Mouse (Mus musculus) C2C12 (cell line): ENCODE measurements at regions not wholly inside any gene's neighbourhood (a gene's known extent, or its start where the extent isn't known, plus 50 kb on each side); places are given as distances from the start of the nearest gene placed in this dataset.

ENCODE experiments used
- H3K27me3 ChIP-seq: one replicate; pipeline ENCODE4 v1.6.1; 2011; ENCODE audit not compliant: control insufficient read depth, insufficient read depth, insufficient read length
- H3K36me3 ChIP-seq: one replicate; pipeline ENCODE4 v1.6.1; 2011; ENCODE audit not compliant: control insufficient read depth, insufficient read depth
- H3K4me3 ChIP-seq: one replicate; pipeline ENCODE4 v1.5.1; 2011; ENCODE audit warnings: mild to moderate bottlenecking, control low read depth; ENCODE audit not compliant: poor library complexity, insufficient read depth, severe bottlenecking
- H3K79me2 ChIP-seq: one replicate; pipeline ENCODE4 v1.6.1; 2011; ENCODE audit not compliant: control insufficient read depth, insufficient read depth
- H3K79me3 ChIP-seq: one replicate; pipeline ENCODE4 v1.6.1; 2011; ENCODE audit warnings: low read depth, control low read depth
- H3ac ChIP-seq: one replicate; pipeline ENCODE3; 2011; ENCODE audit warnings: low read depth; ENCODE audit not compliant: control insufficient read depth, insufficient read length
- CEBPB ChIP-seq: IDR thresholded peaks from one replicate; pipeline ENCODE4 v1.6.1; 2011; ENCODE audit warnings: low read depth, mild to moderate bottlenecking, control low read depth, moderate library complexity
- CTCF ChIP-seq: IDR thresholded peaks from one replicate; pipeline ENCODE4 v1.5.1; 2011; ENCODE audit not compliant: control insufficient read depth, insufficient read depth, insufficient read length
- FOSL1 ChIP-seq: IDR thresholded peaks from one replicate; pipeline ENCODE4 v1.8.0; 2011; ENCODE audit warnings: mild to moderate bottlenecking, low read length; ENCODE audit not compliant: poor library complexity, insufficient read depth, severe bottlenecking
- MAX ChIP-seq: IDR thresholded peaks from one replicate; pipeline ENCODE4 v1.6.1; 2011; ENCODE audit warnings: mild to moderate bottlenecking, control low read depth
- MYOD1 ChIP-seq: IDR thresholded peaks from one replicate; pipeline ENCODE4 v1.6.1; 2011; ENCODE audit warnings: low read depth; ENCODE audit not compliant: control insufficient read depth, insufficient read length
- MYOG ChIP-seq: IDR thresholded peaks from one replicate; pipeline ENCODE4 v1.6.1; 2011; ENCODE audit not compliant: control insufficient read depth, insufficient read length; ENCODE audit errors: extremely low read depth
- USF1 ChIP-seq: IDR thresholded peaks from one replicate; pipeline ENCODE4 v1.6.1; 2011; ENCODE audit warnings: low read depth, mild to moderate bottlenecking, control low read depth, moderate library complexity

DNA sequence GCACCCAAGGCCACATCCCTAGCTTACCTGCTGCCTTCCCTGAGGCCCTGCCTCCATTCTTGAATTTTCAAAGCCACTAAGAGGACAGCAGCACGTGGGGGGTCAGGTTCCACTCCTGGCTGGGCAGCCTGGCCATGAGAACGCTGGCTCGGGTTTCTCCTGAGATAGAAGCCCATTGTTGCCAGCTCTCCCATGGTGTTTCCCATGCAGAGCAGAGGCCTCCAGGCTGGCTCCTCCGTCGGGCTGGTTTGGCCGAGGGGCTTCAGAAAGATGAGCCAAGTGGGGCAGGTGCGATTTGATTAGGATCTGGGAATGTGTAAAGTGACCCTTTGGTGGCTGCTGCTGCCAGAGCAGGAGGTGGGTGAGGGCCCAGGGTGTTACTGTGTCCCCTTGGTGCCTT lies 87.8 kb upstream of the Otos start:
- Histone ChIP-seq H3K27me3 (no peaks in the 10 kb centered on the region), H3ac (no peak overlapping the region), H3K79me2 (no peaks in the 10 kb centered on the region), H3K4me3 (no peak overlapping the region), H3K36me3 (no peaks in the 10 kb centered on the region), H3K79me3 (no peaks in the 10 kb centered on the region)
- TF ChIP-seq FOSL1 (no peak), CEBPB (no peak), MYOG (no peak), USF1 (no peak), MAX (no peak), CTCF (no peak), MYOD1 (no peak)

DNA sequence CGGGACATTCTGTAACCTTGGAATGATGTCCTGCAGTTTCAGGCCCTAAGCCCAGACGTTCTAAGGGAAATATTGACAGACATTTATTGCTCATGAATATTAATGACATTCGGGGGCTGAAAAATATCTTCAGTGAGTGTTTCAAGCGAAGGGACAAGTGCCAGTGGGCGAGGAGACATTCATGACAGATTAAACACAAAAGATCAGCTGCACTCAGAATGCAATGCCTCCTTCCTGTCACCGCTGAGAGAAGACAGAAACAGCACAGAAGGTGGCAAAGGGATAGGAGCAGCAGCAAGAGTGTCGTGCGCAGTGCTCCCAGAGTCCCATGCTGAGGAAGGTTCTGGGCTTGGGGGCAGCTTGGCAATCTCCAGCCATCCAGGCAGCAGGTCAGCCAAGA lies 85.1 kb upstream of the Otos start:
- Histone ChIP-seq H3ac (no peak overlapping the region), H3K27me3 (no peaks in the 10 kb centered on the region), H3K36me3 (no peaks in the 10 kb centered on the region), H3K79me3 (no peaks in the 10 kb centered on the region), H3K4me3 (no peak overlapping the region), H3K79me2 (no peaks in the 10 kb centered on the region)
- TF ChIP-seq USF1 (no peak), FOSL1 (no peak), MYOD1 (no peak), MAX (no peak), MYOG (no peak), CTCF (no peak), CEBPB (no peak)

- H3K36me3 ChIP-seq, result no peaks in the 10 kb centered on the region
- H3K79me3 ChIP-seq, result no peaks in the 10 kb centered on the region
- H3K27me3 ChIP-seq, result no peaks in the 10 kb centered on the region
- H3K79me2 ChIP-seq, result no peaks in the 10 kb centered on the region
- TF ChIP-seq CEBPB (no peak), MYOG (no peak), USF1 (no peak), FOSL1 (no peak), CTCF (no peak), MYOD1 (no peak), MAX (no peak)
- H3K4me3 ChIP-seq, result no peak overlapping the region
- no peak overlapping the region for H3ac ChIP-seq
Observed at GRCm38 (mm10) chr1:92731353-92732282, 83.0 kb upstream of the Otos start.

DNA sequence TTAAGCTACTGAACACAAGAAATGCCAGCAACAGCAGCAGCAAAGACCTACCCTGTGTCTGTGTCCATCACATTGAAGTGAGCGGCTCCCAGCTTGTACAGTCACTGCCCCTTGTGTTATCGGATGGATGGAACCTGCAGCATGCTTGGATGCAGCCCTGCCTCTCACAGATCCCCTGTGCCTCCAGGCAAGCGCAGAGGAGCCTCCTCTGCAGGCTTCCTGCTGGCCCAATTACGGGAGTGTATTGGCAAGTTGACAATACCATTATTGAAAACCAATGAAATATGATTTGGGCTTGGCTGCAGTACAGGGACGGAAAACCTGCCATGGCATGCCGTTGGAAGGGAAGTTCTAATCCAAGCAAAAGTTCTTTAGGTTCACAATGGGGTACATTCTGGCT lies 81.9 kb upstream of the Otos start:
- no peaks in the 10 kb centered on the region for H3K79me2 ChIP-seq
- no peaks in the 10 kb centered on the region for H3K36me3 ChIP-seq
- no peak overlapping the region for H3K4me3 ChIP-seq
- no peaks in the 10 kb centered on the region for H3K27me3 ChIP-seq
- H3ac ChIP-seq, result no peak overlapping the region
- H3K79me3 ChIP-seq, result no peaks in the 10 kb centered on the region
- TF ChIP-seq USF1 (no peak), MYOD1 (no peak)

DNA sequence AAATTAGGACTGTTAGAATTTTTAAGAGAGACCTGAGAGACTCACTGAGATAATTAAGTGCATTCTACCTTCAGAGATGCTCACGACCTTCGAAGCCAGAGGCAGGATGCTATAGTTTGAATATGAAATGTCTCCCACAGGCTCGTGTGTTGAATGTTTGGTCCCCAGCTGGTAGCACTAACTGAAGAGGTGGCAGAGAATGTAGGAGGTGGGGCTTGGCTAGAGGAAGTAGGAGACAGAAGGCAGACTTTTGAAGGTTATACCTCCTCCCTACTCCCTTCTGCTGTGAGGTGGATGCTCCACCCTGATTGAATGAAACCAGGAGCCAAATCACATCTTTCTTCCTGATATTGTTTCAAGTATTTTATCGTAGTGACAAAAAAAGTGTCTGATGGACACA lies 79.3 kb upstream of the Otos start:
- Histone ChIP-seq H3K79me2 (no peaks in the 10 kb centered on the region), H3K36me3 (no peaks in the 10 kb centered on the region), H3K27me3 (no peaks in the 10 kb centered on the region), H3ac (no peak overlapping the region), H3K79me3 (no peaks in the 10 kb centered on the region), H3K4me3 (no peak overlapping the region)
- TF ChIP-seq CTCF (no peak), MAX (no peak)

DNA sequence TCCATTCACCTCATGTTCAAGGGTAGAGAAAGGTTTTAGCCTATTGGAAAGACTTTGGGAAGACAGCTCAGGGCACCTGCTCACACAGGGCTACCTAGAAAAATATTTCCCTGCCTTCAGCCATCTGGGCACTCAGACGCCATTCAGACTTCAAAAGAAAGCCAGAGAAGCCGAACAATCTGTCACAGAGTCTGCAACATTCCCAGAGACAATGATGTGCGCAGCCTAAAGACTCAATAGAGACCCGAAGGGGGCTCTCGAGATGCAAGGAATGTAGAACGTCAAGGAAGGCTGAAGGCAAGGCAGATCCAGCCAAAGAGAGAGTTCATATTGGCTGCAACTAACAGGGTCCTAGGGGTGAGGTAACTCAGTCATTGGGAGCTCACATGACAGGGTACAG lies 78.7 kb upstream of the Otos start:
- Histone ChIP-seq H3K4me3 (no peak overlapping the region), H3ac (no peak overlapping the region), H3K79me3 (no peaks in the 10 kb centered on the region), H3K27me3 (no peaks in the 10 kb centered on the region), H3K79me2 (no peaks in the 10 kb centered on the region), H3K36me3 (no peaks in the 10 kb centered on the region)
- no peak for TF ChIP-seq MYOG
- TF ChIP-seq MAX, result no peak
- no peak for TF ChIP-seq CEBPB
- no peak for TF ChIP-seq MYOD1
- TF ChIP-seq FOSL1, result no peak
- TF ChIP-seq USF1, result no peak
- no peak for TF ChIP-seq CTCF
